Mouse (Mus musculus) spleen, postnatal 14 days (tissue): ENCODE results near the gene 2210010C04Rik.
"Not testable (repeated sequence)": the region's sequence is repeated elsewhere in the genome, so short reads cannot be mapped to it uniquely, and the experiment has no call there.

Experiments used
- DNase-seq, 2 experiments: peaks; one replicate each; pipeline ENCODE4 v3.0.0; 2021 to 2022; ENCODE audit warnings: low spot score in 2 of 2

The 2210010C04Rik gene

DNA sequence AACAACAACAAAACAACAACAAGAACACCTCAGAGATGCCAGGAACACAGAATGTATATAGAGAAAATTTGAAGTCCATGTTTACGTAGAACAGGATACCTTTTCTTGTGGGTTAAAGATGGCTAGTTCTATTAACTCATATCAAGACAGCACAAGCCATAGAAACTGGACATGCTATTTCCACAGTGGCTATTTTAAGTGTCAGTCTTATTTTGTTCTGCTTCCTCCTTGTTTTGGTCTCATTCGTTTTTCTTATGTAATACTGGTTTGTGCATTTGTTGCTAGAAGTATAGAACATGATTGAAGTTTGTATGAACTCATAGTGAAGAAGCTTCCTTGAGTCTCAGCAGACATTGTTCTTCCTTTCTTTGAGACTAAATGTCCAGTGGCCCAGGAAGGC, 16.2 kb downstream of the 2210010C04Rik start:
- no peak for DNase-seq

DNA sequence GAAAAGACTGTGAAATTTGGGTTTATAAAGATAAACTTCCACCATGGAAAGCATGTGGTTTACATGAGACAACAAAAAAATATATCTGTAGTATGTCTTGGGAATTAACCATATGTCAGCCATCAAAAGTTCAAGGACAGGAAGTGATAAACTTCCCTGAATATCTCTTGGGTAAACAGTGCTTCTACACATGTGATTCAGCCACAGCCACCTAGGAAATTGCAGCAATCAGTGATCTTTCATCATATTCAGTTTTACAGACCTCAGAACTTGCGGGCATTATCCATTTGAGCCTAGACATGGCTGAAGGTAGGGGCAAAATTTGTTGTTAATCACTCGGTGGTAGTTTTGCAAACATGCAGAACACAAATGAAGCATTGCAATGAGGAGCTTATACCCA, 16.7 kb downstream of the 2210010C04Rik start:
- no peak for DNase-seq

DNA sequence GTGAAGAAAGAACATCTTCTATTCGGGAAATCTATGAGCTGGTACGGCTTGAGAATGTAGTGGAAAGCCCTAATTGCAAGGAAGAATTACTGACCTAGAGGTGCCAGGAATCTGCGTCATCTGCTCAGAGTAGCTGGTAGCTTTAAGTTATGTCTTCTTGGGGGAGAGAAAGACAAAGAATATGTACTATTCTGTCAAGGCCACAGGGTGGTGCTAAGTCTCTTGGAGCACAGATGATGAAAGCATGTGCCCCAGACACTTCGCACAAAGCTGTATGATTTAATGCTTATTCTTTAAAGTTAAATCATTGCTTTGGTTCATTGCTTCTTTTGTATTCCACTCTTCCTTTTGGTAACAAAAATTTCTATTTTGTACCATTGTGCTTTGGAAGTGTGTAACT, 20.2 kb downstream of the 2210010C04Rik start:
- no peak for DNase-seq

DNA sequence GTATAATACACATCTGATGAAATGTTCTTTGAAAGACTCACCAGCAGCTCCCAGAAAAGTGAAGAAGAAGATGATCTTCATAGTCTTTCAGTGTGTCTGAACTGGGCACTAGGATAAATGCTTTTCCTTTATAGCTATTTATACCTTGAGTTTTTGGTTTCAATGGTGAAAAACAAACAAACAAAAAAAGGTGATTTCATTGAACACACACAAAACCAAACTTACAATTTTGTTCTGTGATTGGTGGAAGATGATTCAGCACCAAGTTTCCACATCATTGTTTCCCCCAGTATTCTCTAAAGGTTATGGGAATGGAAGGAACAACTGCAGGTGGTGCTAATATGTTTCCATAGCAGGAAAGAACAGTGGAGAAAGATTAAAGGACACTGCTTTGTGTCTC, 35.9 kb downstream of the 2210010C04Rik start, which contains the start of gene Gm2663:
Gene Gm2663 (minus strand): TSS at position 101 of the 400 bp plus-strand sequence.
- DNase-seq = not testable (repeated sequence)
